Mouse (Mus musculus) erythroblast, embryonic 14.5 days (primary cell): ENCODE data around the gene Srek1ip1.

Experiments used
- GATA1 ChIP-seq: IDR thresholded peaks from 2 replicates; pipeline ENCODE4 v1.6.1; 2012; ENCODE audit warnings: low read length, inconsistent platforms, mixed read lengths
- TAL1 ChIP-seq: IDR thresholded peaks from 3 replicates; pipeline ENCODE4 v1.6.1; 2012; ENCODE audit warnings: low read length, inconsistent platforms, mixed read lengths

DNA sequence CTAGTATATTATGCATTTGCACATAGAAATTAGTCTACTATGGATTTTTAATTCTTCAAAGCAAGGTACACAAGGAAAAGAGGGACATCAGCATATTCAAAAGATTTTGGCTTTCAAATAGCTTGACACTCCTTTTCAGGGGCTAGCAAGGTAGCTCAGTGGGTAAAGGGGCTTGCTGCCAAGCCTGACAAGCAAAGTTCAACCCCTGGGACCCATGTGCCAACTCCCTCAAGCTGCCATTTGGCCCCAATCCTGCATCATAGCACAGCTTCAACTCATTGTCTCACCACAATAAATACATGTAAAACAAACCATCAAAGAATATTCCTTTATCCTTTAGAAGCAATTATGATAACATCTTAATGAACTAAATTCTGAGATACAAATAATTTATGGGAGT lies 45.3 kb upstream of the Srek1ip1 start:
- TF ChIP-seq GATA1 (no peak), TAL1 (no peak)
